Mouse (Mus musculus) layer of hippocampus, postnatal 36 days (tissue): ENCODE data around the gene Pim3. TPM values are rescaled to one million over a fixed set of nuclear protein-coding genes. Genes with fewer than 3 reads are reported as not detected.
"Not testable (repeated sequence)": the region's sequence is repeated elsewhere in the genome, so short reads cannot be mapped to it uniquely, and the experiment has no call there.

Source experiments
- DNase-seq, 2 experiments: peaks; one replicate each; pipeline ENCODE4 v3.0.0; 2022
- total RNA-seq, 2 experiments: library from RNA; stranded (reverse); gene quantifications; 2 replicates each; pipeline ENCODE4 v1.2.3; 2021

Pim3 gene
- total RNA-seq, result 10 to 100 TPM; 36.7 to 37.1 TPM

- peak; percentile 96 to 97 for DNase-seq
These were observed at the start of gene Pim3 for GRCm38 (mm10) chr15:88861772-88862622. Gene Pim3, plus strand, starts transcription at chr15:88862186.

DNA sequence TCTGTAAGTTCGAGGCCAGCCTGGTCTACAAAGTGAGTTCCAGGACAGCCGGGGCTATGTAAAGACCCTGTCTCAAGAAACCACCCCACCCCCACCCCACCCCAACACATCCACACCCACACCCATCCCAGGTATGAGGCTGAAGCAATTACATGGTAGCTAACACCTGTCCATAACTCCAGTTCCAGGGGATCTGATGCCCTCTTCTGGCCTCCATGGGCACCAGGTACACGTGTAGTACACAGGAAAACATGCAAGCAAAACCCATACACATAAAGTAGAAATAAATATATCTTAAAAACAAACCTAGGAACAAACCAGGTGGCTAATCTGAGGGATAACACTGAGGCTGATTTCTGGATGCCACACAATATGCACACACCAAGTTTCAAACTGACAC, 48.7 kb upstream of the Pim3 start:
- DNase-seq, result no peak

DNA sequence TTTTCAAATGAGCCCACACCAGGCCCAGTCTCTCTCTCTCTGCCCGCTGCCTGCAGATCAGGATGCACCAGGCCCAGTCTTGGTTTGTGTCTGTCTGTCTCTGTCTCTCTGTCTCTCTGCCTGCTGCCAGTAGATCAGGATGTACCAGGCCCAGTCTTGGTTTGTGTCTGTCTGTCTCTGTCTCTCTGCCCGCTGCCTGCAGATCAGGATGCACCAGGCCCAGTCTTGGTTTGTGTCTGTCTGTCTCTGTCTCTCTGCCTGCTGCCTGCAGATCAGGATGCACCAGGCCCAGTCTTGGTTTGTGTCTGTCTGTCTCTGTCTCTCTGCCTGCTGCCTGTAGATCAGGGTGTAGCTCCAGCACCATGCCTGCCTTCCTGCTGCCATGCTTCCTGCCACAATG, 48.1 kb upstream of the Pim3 start:
- DNase-seq, result not testable (repeated sequence)

GRCm38 (mm10) chr15:88814411-88815047, 47.5 kb upstream of the Pim3 start:
- no peak for DNase-seq

DNA sequence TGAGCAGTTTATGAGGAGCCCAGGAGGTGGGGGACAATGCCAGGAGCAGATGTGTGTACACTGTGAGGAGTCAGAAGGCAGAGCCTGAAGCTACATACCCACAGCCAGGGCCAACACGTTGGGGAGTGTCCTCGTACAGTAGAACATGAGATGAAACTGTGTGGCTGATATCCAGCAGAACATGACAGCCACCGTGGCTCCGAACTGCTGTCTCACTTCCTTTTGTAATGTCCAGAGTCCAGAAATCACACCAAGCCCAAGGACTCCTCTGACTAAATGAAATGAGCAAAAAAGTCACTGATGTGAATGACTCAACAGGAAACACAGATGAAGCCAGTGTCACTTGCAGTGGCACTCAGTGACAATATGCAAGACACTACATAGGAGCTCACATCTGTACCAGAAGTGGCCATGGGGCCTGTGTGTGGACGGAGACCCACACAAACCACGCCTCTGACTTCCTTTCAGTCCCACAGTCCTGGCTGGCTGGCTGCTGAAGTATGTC, 46.7 kb upstream of the Pim3 start:
- no peak for DNase-seq

DNA sequence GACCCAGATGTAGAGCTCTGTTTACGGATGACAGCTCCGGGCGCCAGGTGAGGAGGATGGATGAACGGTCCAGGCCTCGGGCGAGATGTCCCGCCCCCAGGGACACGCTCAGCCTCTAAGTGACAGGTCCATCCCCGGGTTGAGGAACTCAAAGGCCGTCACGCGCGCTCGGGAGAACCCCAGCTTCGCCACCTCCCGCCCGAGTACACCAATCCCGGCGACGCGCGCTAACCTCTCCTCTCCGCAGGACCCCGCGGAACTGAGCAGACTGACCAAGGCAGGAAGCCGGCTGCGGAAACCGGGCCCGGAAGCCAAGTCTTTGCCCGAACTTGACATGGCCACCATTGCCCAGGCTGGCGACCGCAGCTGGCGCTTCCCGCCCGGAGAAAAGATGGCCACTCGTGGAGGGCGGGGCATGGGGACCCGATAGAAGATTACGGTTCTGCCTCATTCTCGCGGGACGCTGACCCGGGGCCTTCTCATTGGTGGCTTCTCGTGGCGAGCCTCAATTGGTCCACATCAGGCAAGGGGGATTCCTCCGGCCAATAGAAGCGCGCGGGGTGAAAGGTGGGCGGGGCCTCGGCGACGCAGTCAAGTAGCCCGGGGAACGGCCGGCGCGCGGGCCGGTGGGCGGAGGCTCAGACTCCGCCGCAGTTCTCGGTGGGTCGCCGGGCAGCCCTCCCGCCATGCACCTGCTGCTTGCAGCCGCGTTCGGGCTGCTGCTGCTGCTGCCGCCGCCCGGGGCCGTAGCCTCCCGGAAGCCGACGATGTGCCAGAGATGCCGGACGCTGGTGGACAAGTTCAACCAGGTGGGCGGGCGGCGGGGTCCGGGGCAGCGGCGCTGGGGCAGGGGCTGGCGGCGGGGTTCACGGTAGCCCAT, 42.7 kb upstream of the Pim3 start, which contains the start of the genes Alg12 and Creld2:
Alg12 (minus strand) TSS at position 293 of the 880 bp plus-strand sequence.
Creld2 (plus strand) TSS at position 621 of the 880 bp plus-strand sequence.
- peak; percentile 100 for DNase-seq

GRCm38 (mm10) chr15:88819906-88820303, 42.1 kb upstream of the Pim3 start:
- no peak for DNase-seq

DNA sequence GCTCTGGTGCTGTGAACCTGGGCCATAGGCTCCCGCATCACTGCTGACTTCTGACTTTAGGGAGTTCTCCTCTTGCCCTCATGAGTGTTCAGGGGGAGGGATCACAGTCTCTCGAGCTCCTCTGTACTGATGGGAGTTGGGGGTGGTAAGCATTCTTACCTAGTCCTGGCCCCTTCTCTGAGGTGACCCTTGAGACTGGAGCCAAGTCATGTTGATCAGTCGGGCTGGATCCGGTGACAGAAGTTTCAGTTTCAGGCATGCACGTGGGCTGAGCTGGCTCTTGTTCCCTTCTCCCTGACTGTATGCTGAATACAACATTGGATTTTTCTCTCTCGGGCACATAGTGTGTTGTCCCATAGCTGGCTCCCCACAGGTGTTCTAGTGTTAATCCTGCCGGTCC, 40.6 kb upstream of the Pim3 start:
- DNase-seq, result no peak

DNA sequence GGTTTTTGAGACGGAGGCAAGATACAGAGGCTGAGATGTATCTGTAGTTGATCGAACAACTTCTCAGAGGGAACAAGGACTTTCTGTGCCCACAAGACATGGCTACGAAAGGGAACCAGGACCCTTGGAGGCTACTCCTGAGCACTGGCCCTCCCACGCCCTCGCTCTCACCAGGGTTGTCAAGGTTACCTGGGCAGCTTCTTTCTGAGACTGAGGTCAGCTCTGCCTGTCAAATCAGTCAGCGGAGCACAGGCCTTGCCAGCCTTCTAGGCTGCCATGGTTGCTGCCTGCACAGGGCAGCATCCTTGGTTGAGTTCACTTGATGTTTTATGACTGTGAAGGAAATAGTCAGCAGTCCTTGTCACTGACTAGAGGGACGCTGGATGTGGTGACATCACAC, 39.5 kb upstream of the Pim3 start:
- no peak for DNase-seq

DNA sequence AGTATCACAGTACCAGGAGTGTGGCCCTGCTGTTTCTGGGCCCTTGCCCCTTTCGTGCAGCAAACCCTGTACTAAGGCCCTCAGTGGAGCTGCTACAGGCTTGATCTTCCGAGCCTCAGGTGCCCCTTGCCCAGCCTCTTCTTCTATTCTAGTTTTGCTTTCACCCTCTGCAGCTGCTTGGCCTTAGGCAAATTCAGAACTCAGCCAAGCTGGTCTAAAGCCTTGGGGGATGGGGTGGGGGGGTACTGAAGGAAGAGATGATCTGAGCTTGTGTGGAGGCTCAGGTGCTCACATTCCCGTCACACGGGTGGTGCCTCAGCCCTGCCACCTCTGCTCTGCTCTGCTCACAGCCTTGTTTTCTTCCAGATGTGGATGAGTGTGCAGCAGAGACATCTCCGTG, 38.6 kb upstream of the Pim3 start:
- no peak for DNase-seq

DNA sequence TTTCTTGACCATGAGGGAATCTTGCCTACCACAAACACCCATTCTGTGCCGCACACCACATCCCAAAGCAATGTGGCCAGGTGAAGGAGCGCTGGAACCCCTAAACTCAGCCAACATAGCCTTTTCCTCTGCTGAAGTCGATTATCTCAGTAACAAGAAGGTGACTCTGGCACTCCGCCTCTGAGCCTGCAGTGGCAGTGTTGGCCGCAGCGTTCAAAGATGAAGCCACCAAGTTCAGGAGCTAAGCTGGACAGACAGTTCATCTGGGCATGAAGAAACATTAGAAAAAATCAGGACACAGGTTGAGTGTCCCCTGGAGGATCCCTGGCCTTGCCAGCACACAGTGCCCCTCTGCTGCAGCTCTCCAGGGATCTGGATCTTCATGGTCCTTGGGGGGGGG, 34.5 kb upstream of the Pim3 start:
- no peak for DNase-seq

- DNase-seq, result peak in 1 of 2 experiments; percentile 13
These were observed 33.8 kb upstream of the Pim3 start for GRCm38 (mm10) chr15:88827991-88828799.

- peak; percentile 81 to 83 for DNase-seq
These were observed 32.9 kb upstream of the Pim3 start for GRCm38 (mm10) chr15:88828800-88829705.

- no peak for DNase-seq
These were observed 32.1 kb upstream of the Pim3 start for GRCm38 (mm10) chr15:88829791-88830440.

DNA sequence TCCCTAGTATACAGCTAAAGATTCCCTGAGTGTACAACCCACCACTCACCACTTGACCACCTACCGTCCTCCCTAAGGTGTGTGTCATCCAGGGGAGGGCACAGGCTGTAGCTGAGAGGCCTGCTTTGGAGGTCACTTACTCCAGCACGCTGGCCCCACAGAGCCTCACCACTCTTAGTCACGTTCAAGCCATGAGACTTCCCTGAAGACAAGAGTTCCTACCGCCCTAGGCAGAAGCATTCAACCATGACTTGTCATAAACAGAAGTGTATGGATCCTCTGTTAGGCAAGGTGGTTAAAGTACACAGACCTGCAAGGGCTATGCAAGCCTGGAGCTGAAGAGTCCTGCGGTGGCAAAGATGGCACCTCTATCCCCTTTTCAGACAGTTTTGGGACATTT, 31.3 kb upstream of the Pim3 start:
- no peak for DNase-seq

DNA sequence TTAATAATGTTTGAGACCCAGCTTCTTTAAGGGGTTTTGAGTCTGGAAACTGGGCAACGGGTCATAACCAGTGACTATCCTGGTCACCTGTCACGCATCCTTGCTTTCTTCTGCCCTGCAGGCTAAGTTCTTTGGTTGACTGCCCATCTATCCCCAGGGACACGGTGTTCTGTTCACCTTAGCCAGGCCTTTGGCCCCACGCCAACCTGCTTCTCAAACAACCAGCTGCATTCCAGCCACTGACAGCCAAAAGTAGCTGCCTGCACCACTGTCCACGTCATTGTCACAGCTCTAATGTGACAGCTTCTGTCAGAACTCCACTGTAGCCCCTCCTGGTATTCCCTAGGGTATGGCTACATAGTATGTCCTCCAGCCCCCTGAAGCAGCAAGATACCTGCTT, 30.5 kb upstream of the Pim3 start:
- DNase-seq, result no peak

DNA sequence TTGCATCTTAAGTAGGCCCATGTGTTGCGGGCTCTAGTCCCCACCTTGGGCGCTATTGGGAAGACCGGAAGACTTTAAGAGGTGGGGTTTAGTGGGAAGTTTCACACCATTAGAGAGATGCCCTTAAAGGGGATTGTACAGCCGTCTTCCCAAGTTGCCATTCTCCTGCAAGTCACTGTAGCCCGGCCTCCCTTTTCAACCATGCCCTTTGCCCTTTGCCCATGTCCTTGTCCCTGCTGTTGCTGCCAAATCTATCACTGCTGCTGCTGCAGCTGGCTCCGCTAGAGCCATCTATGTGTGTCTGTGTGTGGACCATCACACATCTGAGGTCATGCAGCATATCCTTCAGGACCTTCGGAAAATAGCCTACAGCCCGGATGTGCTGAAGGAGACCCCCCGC, 29.4 kb upstream of the Pim3 start:
- no peak for DNase-seq

DNA sequence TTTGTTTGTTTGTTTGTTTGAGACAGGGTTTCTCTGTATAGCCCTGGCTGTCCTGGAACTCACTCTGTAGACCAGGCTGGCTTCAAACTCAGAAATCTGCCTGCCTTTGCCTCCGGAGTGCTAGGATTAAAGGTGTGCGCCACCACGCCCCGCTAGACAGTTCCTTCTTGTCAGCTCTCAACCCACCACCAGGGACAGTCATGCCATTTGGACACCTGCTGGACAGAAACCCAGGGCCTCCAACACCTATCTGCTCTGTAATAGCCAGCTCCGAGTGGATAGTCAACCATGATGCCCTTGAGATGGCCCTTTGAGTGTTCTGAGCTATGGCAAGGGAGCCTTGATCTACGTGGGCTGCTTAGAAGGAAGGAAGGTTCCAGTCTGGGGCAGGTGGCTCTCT, 26.0 kb upstream of the Pim3 start:
- DNase-seq, result no peak

GRCm38 (mm10) chr15:88836571-88836970, 25.4 kb upstream of the Pim3 start:
- no peak for DNase-seq
